Mouse (Mus musculus): ENCODE data around the gene Krt81.

Gene Krt81

DNA sequence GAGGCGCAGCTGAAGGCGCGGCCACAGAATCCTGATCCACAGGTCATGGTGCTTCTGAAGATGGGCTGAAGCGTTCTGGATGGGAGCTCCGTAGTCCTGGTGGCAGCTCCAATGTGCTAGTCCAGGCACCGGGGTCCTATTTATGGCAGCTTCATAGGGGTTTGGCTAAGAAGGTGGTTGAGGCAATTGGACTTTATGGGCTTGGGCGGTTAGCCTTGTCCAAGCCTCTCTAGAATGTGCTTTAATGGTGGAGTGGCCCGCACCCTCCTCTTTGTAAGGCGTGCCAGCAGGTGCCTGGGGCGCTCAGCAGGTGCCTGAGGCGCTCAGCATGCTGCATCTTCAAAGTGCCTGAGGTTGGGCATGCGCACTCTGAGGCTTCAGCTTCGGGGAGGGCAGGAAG, at the start of gene Krt81:
Krt81 (minus strand) TSS at position 101 of the 400 bp plus-strand sequence.
- no peak for DNase-seq (ENCODE audit: low read depth, low spot score)

DNA sequence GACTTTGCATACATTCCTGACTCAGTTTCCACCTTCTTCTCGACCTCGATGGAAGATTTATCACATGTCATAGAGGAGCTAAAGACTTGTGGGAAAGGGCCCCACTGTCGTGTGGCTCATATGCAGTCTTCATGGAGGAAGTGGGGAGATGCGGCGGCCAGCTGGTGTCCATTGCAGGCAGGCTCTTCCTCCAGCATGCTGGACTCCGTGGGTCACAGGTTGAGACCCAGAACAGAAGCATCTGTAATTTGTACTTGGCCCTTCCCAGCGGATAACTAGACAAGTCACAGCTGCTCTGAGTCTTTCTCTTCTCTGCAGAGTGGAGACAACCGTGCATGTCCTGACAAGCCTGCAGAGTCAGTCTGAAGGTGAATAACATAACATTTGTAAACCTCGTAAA, 44.7 kb upstream of the Krt81 start:
- DNase-seq (ENCODE audit: low read depth, low spot score), result no peak

DNA sequence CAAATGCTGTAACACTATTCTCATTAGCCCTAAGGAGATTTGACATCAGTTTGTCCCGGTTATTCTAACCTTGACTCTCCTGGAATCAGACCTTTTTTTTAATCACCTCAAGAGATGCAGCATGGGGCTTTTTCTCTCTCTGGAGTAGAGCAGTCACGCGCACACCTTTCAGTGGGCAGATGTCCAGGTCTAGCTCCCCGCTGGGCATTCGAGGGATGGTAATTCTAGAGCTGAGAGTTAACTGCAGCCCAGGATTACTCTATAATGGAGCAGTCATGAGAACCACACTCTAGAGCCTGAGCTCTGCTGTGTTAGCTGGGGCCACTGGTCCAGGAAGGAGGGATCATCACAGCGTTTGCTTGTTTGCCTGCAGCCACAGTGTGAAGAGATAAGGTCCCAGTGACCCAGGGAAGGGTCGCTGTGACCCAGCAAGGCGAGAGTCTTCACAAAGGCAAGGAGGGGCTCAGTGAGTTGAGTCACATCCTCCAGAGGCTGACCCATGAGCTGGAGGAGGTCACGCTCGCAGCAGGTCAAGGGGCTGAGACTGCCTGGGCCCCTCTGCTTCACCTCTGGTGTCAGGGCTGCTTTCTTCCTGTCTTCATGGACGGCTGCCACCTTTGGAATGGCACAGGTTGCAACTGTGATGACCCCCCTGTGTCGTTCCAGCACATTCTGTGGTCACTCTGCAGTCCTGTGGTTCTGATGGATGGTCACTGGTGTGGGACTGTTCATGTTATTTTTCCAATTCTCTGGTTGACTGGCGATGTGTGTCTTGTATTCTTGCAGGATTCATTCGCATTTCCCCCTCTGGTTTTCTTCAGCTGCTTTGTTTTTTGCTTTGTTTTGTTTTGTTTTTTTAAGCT, 43.6 kb upstream of the Krt81 start:
- DNase-seq (ENCODE audit: low read depth, low spot score), result no peak

DNA sequence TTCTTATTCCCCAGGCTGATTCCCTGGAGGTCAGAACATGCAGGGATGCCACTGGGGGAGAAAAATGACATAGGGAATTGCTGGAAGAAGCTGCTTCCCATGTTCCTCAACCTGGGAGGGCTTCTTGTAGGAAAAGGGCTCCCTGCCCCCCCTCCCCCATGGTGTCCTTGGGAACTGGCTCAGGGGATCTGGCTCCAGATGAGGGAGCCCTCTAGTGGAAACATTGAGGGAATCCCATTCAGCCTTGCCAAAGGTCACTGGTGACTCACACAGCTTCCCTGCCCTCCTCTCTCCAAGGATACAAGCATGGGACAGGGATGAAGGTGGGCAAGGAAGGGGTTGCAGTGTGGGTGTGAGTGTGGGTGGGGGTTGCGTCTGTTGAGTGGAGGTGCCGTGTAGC, 33.6 kb upstream of the Krt81 start:
- DNase-seq (ENCODE audit: low read depth, low spot score), result no peak

DNA sequence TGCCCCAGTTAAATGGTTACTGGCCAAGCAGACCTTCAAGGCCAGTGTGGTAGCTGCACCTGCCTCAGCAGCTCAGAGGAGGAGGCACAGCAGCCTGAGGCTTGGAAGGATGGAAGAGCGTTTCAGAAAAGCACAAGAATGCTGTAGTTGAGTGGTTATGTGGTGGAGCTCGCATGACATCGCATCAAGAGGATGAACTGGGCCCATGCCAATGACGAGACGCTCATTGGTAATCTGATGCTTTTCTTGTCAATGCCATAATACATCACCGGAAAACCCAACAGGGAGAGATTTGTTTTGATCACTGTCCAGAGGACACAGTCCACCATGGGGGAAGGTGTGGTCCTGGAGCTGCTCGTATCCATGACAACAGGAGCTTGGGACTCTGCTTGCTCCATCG, 31.7 kb upstream of the Krt81 start:
- DNase-seq (ENCODE audit: low read depth, low spot score), result no peak

DNA sequence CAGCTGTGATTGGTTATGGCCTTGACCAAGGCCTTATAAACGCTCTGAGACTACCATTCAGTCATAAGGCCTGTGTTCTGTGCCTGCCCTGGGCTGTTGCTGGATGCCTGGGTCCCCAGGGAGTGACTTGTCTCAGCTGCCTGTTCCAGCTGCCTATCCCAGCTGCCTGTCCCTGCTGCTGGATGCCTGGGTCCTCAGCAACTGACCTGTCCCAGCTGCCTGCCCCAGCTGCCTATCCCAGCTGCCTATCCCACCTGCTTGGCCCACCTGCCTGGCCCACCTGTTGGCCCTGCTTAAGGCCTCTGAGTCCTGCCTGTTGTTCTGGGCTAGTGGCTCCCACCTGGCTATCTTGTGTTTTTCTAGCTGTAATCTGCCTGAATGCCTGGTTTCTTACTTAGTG, 30.7 kb upstream of the Krt81 start:
- no peak for DNase-seq (ENCODE audit: low read depth, low spot score)

DNA sequence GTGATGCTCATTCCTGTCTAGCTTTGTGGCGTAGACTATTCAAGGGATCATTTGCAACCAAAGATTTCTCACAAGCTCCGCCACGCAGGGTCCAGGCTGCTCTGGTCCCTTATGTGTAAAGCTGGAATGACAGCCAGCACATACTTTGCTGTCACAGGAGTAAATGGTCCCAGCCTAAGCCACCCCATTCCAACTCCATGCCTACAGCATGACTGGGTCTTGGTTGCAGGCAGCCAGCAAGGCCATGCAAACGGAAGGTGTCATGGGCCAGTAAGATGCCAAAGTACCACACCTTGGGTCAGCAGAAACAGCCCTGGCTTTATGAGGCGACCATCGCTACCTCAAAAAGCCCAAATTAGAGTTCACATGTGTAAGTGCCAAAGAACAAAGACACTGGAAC, 30.2 kb upstream of the Krt81 start:
- DNase-seq (ENCODE audit: low read depth, low spot score), result no peak

DNA sequence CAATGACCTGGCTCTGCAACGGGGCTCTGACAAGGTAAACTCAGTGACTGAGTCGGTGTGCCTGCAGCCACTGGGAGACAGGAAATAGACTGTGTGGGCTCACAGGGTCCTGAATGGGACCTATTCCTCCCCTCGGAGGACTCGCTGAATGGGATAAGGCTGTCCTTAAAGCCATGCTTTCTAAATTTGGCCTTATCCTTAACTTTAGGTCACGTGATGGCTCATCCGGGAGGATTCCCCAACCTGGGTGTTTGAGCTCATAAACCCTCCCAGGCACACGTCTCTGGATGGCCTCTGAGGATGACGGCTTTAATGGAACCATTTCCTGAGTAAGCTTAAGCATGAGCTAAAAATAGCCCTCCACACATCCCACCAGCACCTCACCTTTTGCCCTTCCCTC, 29.2 kb upstream of the Krt81 start:
- no peak for DNase-seq (ENCODE audit: low read depth, low spot score)

DNA sequence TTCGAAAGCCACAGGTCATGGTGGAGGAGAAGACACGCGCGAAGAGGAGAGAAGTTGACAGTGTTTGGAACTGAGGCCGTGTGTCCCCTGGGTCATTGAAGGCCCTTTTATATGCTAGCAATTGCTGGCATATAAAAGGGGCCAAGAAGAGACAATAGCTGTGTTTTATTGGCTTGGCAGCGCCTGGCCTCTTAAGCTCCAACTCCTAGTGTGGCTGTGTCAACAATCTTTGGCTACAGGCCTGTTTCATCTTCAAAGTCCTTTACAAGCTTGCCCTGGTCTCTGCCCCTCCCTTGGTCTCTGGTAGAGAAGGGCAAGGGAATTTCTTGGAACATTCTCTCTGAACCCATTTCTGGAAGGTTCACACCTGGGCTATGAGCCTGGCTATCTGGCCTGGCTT, 27.9 kb upstream of the Krt81 start, which contains the start of gene Krt83:
Krt83 (minus strand) TSS at position 82 of the 400 bp plus-strand sequence.
- no peak for DNase-seq (ENCODE audit: low read depth, low spot score)

DNA sequence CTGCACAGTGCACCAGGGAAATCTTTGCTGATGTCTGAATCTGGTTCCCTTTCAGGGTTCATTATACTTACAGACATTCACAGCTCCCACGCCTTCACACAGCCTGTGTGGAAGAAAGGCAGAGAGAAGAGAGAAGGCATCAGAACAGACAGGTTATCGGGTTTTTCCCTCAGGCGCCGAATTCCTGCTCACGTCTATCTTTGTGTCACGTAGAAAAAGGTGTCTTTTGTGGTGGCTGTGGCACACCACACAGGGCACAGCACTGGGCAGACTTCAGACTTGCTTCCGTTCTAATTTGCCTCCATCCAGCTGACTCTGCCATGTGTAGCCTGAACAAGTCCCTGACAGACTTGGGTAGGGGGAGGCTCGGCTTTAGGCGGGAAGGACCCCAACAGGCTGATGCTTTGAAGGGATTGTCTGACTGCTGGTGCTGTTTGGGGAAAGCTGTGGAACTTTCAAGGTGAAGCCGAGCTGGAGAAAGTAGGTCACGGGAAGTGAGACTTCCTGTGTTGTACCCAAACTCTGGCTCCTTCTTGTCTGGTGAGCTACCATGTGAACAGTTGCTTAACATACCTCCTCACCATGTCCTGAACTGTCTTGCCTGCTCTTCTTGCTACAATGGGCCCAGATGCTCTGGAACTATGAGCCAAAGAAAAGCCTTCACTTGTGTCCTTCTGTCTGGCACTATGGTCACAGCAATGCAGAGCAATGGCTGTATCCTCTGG, 22.5 kb upstream of the Krt81 start:
- DNase-seq (ENCODE audit: low read depth, low spot score), result peak; percentile 53

DNA sequence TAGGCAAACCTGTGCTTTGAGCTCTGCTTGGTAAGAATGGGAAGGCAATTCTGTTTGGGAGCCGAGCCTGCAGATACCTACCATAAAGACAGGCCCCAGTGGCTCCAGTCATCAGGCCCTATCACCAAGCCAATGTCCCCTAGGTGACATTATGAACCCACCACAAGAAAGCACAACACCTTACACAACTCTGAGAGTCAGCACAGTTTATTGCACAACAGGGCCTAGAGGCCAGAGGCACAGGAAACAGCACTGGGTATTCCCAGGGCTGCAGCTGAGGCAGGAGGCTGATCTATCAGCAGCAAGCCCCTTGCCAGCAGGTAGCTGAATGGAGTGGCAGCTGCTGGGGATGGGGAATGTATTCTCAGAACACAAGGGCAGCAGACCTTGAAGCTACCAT, 21.4 kb upstream of the Krt81 start:
- DNase-seq (ENCODE audit: low read depth, low spot score), result no peak

DNA sequence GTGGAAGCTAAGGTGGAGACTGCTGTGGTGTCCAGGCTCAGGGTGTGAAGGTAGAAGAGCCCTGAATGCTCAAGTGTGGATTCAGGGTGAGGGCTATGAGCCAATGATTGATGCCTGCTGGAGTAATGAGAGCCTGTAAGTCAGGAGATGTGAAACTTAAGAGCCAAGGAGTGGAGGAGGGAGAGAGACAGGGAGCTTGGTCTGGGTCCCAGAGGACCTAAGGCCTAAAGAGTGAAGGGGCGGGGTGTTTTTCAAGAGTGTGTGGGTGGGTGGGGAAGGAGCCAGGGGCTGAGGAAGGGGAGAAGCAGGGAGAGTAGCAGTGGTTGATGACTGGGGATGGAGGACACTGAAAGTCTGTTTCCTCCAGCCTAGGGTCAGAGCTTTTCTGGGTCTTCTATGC, 20.1 kb upstream of the Krt81 start:
- no peak for DNase-seq (ENCODE audit: low read depth, low spot score)

DNA sequence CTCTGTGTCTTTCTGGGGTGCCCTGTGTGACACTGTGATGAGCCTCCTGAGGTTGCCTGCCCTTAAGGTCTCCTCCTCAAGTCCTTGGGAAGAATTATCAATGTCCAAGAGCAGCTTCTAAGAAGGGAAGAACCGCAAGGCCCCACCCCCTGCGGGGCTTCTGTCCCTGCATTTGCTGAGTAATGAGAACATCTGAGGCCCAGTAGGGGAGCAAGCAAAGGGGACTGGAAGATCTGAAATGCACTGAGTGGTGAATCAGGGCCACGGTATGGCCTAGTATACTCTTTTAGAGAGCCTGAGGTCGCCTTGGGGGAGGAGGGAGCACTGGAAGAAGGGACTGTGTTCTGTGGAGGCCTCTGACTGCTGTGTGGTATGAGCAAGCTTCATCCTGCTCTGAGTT, 18.5 kb upstream of the Krt81 start:
- no peak for DNase-seq (ENCODE audit: low read depth, low spot score)

DNA sequence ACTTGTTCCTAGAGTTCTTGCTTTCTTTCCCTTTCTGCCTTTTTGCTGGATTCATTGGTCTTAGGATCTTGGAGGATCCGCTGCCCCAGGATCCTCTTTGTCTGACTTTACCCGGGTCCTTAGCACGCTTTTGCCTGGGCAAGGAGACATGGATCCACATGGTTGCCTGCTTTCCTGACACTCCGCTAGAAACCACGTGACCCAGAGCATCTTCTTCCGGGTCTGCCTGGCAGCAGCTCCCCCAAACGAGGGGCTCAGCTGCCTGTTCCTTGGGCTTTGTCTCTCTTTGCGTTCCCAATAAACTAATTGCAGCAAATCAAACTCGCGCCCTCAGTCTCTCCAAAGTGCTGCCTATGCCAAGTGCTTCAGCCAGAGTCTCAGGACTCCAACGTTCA, 16.1 kb upstream of the Krt81 start:
- DNase-seq (ENCODE audit: low read depth, low spot score), result peak; percentile 8

DNA sequence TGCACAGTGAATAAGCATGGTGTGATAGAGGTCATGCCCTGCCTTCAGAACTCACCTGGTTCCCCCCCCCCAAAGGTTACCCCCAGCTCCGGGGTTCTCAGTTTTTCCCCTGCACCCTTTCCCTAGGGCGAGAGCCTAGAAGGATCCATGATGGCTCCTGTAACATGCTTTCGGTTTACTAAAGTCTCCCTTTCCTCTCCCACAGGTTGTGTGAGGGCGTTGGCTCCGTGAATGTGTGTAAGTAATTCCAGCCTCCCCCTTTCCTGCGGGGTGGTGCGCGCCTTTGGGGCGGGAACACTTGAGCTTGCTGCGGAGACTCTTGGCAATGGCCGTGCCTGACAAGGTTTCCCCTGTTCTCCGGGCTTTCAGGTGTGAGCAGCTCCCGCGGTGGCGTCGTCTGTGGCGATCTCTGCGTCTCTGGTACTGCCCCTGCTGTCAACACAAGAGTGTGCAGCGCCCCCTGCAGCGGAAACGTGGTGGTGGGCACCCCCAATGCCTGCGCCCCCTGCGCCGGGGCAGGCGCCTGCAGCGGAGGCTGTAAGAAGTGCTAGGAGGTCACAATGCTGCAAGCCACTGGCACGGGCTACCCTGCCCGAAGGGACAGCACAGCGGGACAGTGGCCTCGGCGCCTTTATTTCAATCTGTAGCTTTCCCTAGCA, 15.6 kb upstream of the Krt81 start:
- DNase-seq (ENCODE audit: low read depth, low spot score), result peak; percentile 72

DNA sequence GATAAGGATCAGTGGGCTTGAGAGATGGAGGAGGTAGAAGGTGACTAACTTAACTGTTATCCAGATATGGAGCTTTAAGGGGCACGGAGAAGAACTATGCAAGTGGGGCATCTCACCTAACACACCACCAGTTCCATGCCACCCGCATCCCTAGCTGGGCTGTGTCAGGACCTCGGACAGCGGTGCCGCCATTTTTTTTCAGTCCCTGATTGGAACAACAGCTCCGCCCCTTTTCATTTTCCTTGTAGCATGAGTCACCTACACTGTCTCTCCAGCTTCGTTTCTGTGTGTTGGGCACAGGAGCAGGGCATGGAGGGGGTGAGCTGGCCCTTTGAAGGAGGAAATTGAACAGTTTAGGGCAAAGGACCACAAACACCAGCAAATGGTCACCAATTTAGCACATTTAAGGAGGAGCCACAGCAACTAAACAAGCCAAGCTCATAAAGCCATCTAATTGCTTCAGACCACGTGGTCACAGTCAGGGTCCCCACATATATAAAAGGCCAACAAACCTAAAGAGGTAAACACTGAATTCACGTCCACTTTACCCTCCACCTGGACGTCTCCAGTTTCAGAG, 9.5 kb upstream of the Krt81 start, which contains the start of gene Krt86:
Krt86 (plus strand) TSS at position 527 of the 577 bp plus-strand sequence.
- DNase-seq (ENCODE audit: low read depth, low spot score), result no peak

DNA sequence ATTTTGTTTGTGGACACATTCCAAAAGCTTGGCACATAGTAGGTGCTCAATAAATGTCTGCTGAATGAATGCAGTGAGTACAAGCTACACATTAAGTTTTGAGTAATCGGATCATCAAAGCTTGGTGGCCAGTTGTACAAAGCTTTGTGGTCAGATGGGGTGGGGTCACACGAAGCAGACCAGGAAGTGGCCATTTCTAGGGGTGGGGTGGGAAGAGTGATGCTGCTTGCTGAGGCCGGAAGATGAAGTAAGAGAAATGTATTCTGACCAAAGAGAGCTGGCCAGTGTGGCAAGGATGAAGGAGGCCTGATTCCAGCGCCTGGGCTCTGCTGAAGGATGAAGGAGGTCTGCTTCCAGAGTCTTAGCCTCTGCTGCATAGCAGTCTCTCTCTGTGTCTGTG, 5.5 kb upstream of the Krt81 start:
- no peak for DNase-seq (ENCODE audit: low read depth, low spot score)

DNA sequence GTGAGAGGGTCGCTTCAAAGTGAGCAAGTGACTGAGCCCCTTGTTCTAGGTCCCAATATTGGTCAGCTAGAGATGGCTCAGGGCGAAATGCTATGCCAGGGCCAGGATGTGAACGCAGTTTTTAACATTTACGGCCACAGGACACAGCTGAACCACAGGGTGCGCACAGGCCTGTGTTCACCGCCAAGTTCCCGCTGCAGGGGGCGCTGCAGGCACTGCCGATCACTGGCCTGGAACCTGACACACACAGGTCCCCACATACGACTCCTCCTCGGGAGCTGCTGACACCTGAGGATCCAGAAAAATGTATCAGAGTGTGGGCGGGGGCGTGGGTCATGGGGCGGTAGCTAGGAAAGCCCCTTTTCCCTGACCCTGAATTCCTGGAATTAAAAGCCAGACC, 4.3 kb downstream of the Krt81 start:
- peak; percentile 29 for DNase-seq (ENCODE audit: low read depth, low spot score)

DNA sequence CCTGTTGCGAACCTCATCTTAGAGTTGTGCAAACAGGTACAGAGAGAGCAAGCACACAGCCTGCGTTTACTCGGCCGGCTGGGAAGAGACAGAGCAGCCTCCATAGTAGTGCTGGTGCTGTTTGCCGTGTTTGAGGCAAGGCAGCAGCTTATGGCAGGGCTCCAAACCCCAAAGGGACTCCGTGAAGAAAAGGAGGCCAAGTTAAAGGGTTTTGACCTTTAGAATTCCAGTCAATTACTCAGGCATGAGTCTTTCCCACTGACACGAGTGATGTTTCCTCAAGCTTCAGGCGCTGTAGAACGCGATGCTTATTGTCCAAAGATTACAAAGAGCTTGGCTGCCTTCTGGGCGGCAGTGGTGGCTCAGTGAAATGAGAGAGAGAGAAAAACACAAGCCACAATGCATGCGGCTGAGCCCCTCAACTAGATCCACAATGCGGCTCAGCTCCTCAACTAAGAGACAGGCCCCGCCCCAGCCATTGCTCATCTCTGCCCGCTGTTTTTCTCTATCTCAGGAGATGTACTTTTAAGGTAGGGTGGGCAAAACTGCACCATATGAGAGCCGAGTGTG, 5.1 kb downstream of the Krt81 start:
- DNase-seq (ENCODE audit: low read depth, low spot score), result no peak

DNA sequence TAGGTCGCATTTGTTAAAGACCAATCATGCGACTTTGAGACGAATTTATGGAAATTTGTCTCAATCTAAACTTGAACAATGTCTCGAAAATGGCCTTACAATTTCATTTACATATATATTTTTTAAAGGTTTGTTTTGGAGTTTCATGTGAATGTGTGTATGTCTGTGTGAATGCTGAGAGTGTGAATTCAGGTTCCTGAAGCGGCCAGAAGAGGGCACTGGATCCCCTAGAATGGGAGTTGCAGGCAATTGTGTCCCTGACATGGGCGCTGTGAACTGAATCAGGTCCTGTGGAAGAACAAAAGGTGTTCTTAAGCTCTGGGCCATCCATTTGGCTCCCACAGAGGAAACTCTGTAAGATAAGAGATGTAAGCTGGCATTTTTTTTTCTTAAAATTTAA, 7.7 kb downstream of the Krt81 start:
- no peak for DNase-seq (ENCODE audit: low read depth, low spot score)

DNA sequence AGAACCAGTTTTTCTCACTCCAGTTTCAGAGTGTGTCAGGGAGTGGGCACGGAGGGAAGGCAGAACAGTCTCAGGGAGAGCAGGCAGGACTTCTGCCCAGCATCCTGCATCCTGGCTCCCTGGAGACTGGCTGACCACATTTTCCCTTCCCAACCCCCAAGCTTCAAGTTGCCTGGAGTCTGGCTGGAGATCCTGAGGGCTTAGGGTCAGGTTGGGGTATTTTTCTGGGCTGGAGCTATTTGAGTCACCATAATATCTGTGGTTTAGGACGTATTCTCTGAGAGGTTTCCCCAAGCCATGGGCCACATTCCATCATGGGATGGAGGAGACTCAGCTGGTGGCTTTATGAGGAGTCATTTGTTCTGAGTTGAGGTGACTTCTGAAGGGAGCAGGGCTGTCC, 8.3 kb downstream of the Krt81 start:
- DNase-seq (ENCODE audit: low read depth, low spot score), result no peak

DNA sequence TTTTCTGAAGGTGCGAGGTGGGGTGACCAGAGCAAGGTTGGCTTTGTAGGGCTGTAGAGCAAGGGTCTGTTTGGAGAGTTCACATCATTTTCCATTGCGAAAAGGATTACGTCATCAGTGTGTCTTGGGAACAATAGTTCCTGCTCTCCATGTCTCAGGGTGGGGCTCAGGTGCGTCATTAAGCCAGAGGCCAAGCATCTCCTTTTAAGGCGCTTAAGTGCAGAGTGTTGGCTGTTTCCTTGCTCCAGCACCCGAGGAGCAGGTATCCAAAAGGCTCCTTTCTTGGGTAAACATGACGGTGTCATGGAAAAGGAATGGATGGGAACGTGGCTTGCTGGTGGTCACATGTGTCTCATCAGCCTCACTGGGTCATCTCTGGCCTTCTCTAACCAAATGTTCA, 8.8 kb downstream of the Krt81 start:
- DNase-seq (ENCODE audit: low read depth, low spot score), result no peak
